Mouse (Mus musculus) heart, embryonic 15.5 days (tissue): ENCODE data around the gene Igfbp7. TPM values are rescaled to one million over a fixed set of nuclear protein-coding genes. Genes with fewer than 3 reads are reported as not detected.

Experiments used
- ATAC-seq: fragments of 200-750 bp; cut with Nextera tagmentation; replicated peaks from 2 replicates; pipeline ENCODE4 v1.8.0; 2017; ENCODE audit warnings: low read depth, moderate TSS enrichment; ENCODE audit not compliant: insufficient number of reproducible peaks, insufficient read depth, low FRiP score
- H3K27ac ChIP-seq: fragments of 300-500 bp; sonication (generic); 2 replicates; pipeline ENCODE4 v1.5.1; 2015; ENCODE audit warnings: mild to moderate bottlenecking, inconsistent platforms
- H3K27me3 ChIP-seq: fragments of 300-500 bp; sonication (generic); 2 replicates; pipeline ENCODE4 v1.6.1; 2015; ENCODE audit warnings: inconsistent platforms
- H3K36me3 ChIP-seq: fragments of 300-500 bp; sonication (generic); 2 replicates; pipeline ENCODE4 v1.6.1; 2015; ENCODE audit warnings: mild to moderate bottlenecking, inconsistent platforms
- H3K4me1 ChIP-seq: fragments of 300-500 bp; sonication (generic); replicated peaks from 2 replicates; pipeline ENCODE4 v1.6.1; 2015; ENCODE audit warnings: inconsistent platforms
- H3K4me2 ChIP-seq: fragments of 300-500 bp; sonication (generic); 2 replicates; pipeline ENCODE4 v1.6.1; 2015; ENCODE audit warnings: inconsistent platforms, mild to moderate bottlenecking, moderate library complexity
- H3K4me3 ChIP-seq: fragments of 300-500 bp; sonication (generic); 2 replicates; pipeline ENCODE4 v1.5.1; 2015; ENCODE audit warnings: mild to moderate bottlenecking, inconsistent platforms
- H3K9ac ChIP-seq: fragments of 300-500 bp; sonication (generic); 2 replicates; pipeline ENCODE4 v1.6.1; 2015; ENCODE audit warnings: mild to moderate bottlenecking, inconsistent platforms
- H3K9me3 ChIP-seq: fragments of 300-500 bp; sonication (generic); replicated peaks from 2 replicates; pipeline ENCODE4 v1.6.1; 2016; ENCODE audit warnings: inconsistent platforms
- WGBS: fragments of 180-500 bp; shearing (Covaris S2); methylation state at CpG from one replicate; pipeline ENCODE4 v1.1.7; 2015; ENCODE audit warnings: mixed read lengths; 5-methylcytosine and 5-hydroxymethylcytosine counted together
- polyA plus RNA-seq: library from polyadenylated mRNA; unstranded; fragments of >200 nt; fragmentation: Nextera tagmentation; extraction: Ambion mirVana; gene quantifications from 2 replicates; pipeline ENCODE4 v1.2.1, GENCODE M21; 2015

The Igfbp7 gene
- polyA plus RNA-seq, 1 experiment from 2014 or later = 74.2 TPM

- Histone ChIP-seq H3K9me3 (no peaks in the 10 kb centered on the region), H3K27me3 (peaks cover 17% of the 10 kb centered on the region; the same call in 1 of the 2 replicates), H3K4me3 (no peak overlapping the region), H3K9ac (no peak overlapping the region), H3K36me3 (no peaks in the 10 kb centered on the region), H3K4me1 (peaks cover 30% of the 10 kb centered on the region), H3K27ac (no peak overlapping the region), H3K4me2 (no peak overlapping the region)
- WGBS = 70% methylated on average over 9 of the region's 10 CpGs
- no peak for ATAC-seq
These were observed 2.9 kb downstream of the Igfbp7 start for GRCm38 (mm10) chr5:77404941-77405340.

- Histone ChIP-seq H3K27ac (no peak overlapping the region), H3K4me1 (peaks cover 34% of the 10 kb centered on the region), H3K4me2 (no peak overlapping the region), H3K9me3 (no peaks in the 10 kb centered on the region), H3K36me3 (no peaks in the 10 kb centered on the region), H3K9ac (no peak overlapping the region), H3K4me3 (no peak overlapping the region), H3K27me3 (peaks cover 8% of the 10 kb centered on the region; the same call in 1 of the 2 replicates)
- WGBS = 47% methylated on average over 5 of the region's 5 CpGs
- no peak for ATAC-seq
These were observed 4.9 kb downstream of the Igfbp7 start for GRCm38 (mm10) chr5:77402901-77403300.

GRCm38 (mm10) chr5:77402137-77402536 is 5.7 kb downstream of the Igfbp7 start:
- H3K27ac ChIP-seq = no peak overlapping the region
- ATAC-seq = no peak

GRCm38 (mm10) chr5:77400823-77401222 is 7.0 kb downstream of the Igfbp7 start:
- H3K27ac ChIP-seq = no peak overlapping the region
- H3K4me2 ChIP-seq = no peak overlapping the region
- no peaks in the 10 kb centered on the region; the same call in 1 of the 2 replicates for H3K27me3 ChIP-seq
- no peak overlapping the region for H3K9ac ChIP-seq
- 52% methylated on average over 6 of the region's 6 CpGs for WGBS
- no peak for ATAC-seq
- H3K4me3 ChIP-seq = no peak overlapping the region
- H3K9me3 ChIP-seq = no peaks in the 10 kb centered on the region
- H3K36me3 ChIP-seq = no peaks in the 10 kb centered on the region
- peaks cover 30% of the 10 kb centered on the region for H3K4me1 ChIP-seq

More at GRCm38 (mm10) chr5:77402137-77402536, 5.7 kb downstream of the Igfbp7 start:
- Histone ChIP-seq H3K9ac (no peak overlapping the region), H3K4me2 (no peak overlapping the region), H3K36me3 (no peaks in the 10 kb centered on the region), H3K4me3 (no peak overlapping the region), H3K4me1 (peaks cover 27% of the 10 kb centered on the region), H3K9me3 (no peaks in the 10 kb centered on the region), H3K27me3 (peaks cover under 1% of the 10 kb centered on the region; the same call in 1 of the 2 replicates)
- 34% methylated on average over 5 of the region's 5 CpGs for WGBS

- Histone ChIP-seq H3K4me1 (peaks cover 30% of the 10 kb centered on the region), H3K9me3 (no peaks in the 10 kb centered on the region), H3K4me2 (no peak overlapping the region), H3K9ac (no peak overlapping the region), H3K4me3 (no peak overlapping the region), H3K27me3 (no peaks in the 10 kb centered on the region), H3K27ac (no peak overlapping the region), H3K36me3 (no peaks in the 10 kb centered on the region)
- no peak for ATAC-seq
- WGBS = 88% methylated on average over 7 of the region's 7 CpGs
These were observed 7.7 kb downstream of the Igfbp7 start for GRCm38 (mm10) chr5:77400151-77400550.

GRCm38 (mm10) chr5:77399076-77399475 is 8.8 kb downstream of the Igfbp7 start:
- H3K9ac ChIP-seq = no peak overlapping the region
- H3K36me3 ChIP-seq = no peaks in the 10 kb centered on the region
- H3K27ac ChIP-seq = no peak overlapping the region
- ATAC-seq = no peak
- WGBS = 71% methylated on average over 4 of the region's 4 CpGs
- no peaks in the 10 kb centered on the region for H3K9me3 ChIP-seq
- H3K4me3 ChIP-seq = no peak overlapping the region
- no peaks in the 10 kb centered on the region for H3K27me3 ChIP-seq
- H3K4me1 ChIP-seq = peaks cover 33% of the 10 kb centered on the region
- no peak overlapping the region for H3K4me2 ChIP-seq

GRCm38 (mm10) chr5:77398285-77399057 is 9.4 kb downstream of the Igfbp7 start:
- WGBS = 63% methylated on average over 14 of the region's 14 CpGs
- no peak for ATAC-seq
- Histone ChIP-seq H3K36me3 (no peaks in the 10 kb centered on the region), H3K4me2 (no peak overlapping the region), H3K9me3 (no peaks in the 10 kb centered on the region), H3K27me3 (no peaks in the 10 kb centered on the region), H3K9ac (no peak overlapping the region), H3K27ac (no peak overlapping the region), H3K4me3 (no peak overlapping the region), H3K4me1 (peaks cover 31% of the 10 kb centered on the region)

GRCm38 (mm10) chr5:77393990-77394618 is 13.7 kb downstream of the Igfbp7 start:
- H3K36me3 ChIP-seq = no peaks in the 10 kb centered on the region
- WGBS = 60% methylated on average over 9 of the region's 9 CpGs
- no peak overlapping the region for H3K4me3 ChIP-seq
- no peak overlapping the region for H3K4me2 ChIP-seq
- H3K27me3 ChIP-seq = no peaks in the 10 kb centered on the region
- H3K9ac ChIP-seq = no peak overlapping the region
- no peak overlapping the region for H3K27ac ChIP-seq
- no peak for ATAC-seq
- H3K9me3 ChIP-seq = no peaks in the 10 kb centered on the region
- H3K4me1 ChIP-seq = peaks cover 7% of the 10 kb centered on the region; the same call in 1 of the 2 replicates

GRCm38 (mm10) chr5:77393094-77393619 is 14.7 kb downstream of the Igfbp7 start:
- no peaks in the 10 kb centered on the region for H3K27me3 ChIP-seq
- H3K4me3 ChIP-seq = no peak overlapping the region
- H3K4me2 ChIP-seq = no peak overlapping the region
- no peak overlapping the region for H3K9ac ChIP-seq
- peaks cover 7% of the 10 kb centered on the region; the same call in 1 of the 2 replicates for H3K4me1 ChIP-seq
- ATAC-seq = no peak
- H3K27ac ChIP-seq = no peak overlapping the region
- H3K9me3 ChIP-seq = no peaks in the 10 kb centered on the region
- H3K36me3 ChIP-seq = no peaks in the 10 kb centered on the region
- WGBS = 75% methylated on average over 10 of the region's 10 CpGs

- H3K4me2 ChIP-seq = no peak overlapping the region
- 73% methylated on average over 2 of the region's 2 CpGs for WGBS
- no peaks in the 10 kb centered on the region for H3K27me3 ChIP-seq
- peaks cover 10% of the 10 kb centered on the region; the same call in 1 of the 2 replicates for H3K4me1 ChIP-seq
- H3K9ac ChIP-seq = no peak overlapping the region
- no peaks in the 10 kb centered on the region for H3K9me3 ChIP-seq
- H3K27ac ChIP-seq = no peak overlapping the region
- ATAC-seq = no peak
- no peaks in the 10 kb centered on the region for H3K36me3 ChIP-seq
- H3K4me3 ChIP-seq = no peak overlapping the region
These were observed 17.6 kb downstream of the Igfbp7 start for GRCm38 (mm10) chr5:77390272-77390671.

- H3K9ac ChIP-seq = no peak overlapping the region
- 74% methylated on average over 6 of the region's 6 CpGs for WGBS
- no peak for ATAC-seq
These were observed 19.5 kb downstream of the Igfbp7 start for GRCm38 (mm10) chr5:77388359-77388758.

More at GRCm38 (mm10) chr5:77388359-77388758, 19.5 kb downstream of the Igfbp7 start:
- Histone ChIP-seq H3K4me3 (no peak overlapping the region), H3K9me3 (no peaks in the 10 kb centered on the region), H3K27ac (no peak overlapping the region), H3K36me3 (no peaks in the 10 kb centered on the region), H3K4me1 (peaks cover 9% of the 10 kb centered on the region; the same call in 1 of the 2 replicates), H3K27me3 (no peaks in the 10 kb centered on the region), H3K4me2 (no peak overlapping the region)
